Mouse (Mus musculus) kidney, postnatal 36 days (tissue): Measurements from ENCODE around the gene Stxbp1.
A peak's percentile ranks its signal among the peaks of the same experiment; 100 is the strongest.

Experiments
- DNase-seq, 2 experiments: peaks; one replicate each; pipeline ENCODE4 v3.0.0; 2021 to 2022; ENCODE audit warnings: mixed read lengths in 2 of 2

The Stxbp1 gene

GRCm38 (mm10) chr2:32750887-32751664, 96.0 kb downstream of the Stxbp1 start:
- DNase-seq = peak; percentile 88 to 90

GRCm38 (mm10) chr2:32750199-32750598, 96.8 kb downstream of the Stxbp1 start:
- DNase-seq = no peak

- DNase-seq = no peak
These were observed 98.0 kb downstream of the Stxbp1 start for GRCm38 (mm10) chr2:32749082-32749481.

- DNase-seq = peak in 1 of 2 experiments; percentile 54
These were observed 102.6 kb downstream of the Stxbp1 start for GRCm38 (mm10) chr2:32744272-32744982.

GRCm38 (mm10) chr2:32742173-32742531, 104.9 kb downstream of the Stxbp1 start:
- DNase-seq = no peak

- peak in 1 of 2 experiments; percentile 44 for DNase-seq
These were observed 105.5 kb downstream of the Stxbp1 start for GRCm38 (mm10) chr2:32741273-32742172.

- DNase-seq = no peak
These were observed 106.2 kb downstream of the Stxbp1 start, which contains the start of gene 6330409D20Rik for GRCm38 (mm10) chr2:32740916-32741272. Gene 6330409D20Rik, minus strand, starts transcription at chr2:32741016.

GRCm38 (mm10) chr2:32739311-32739710, 107.7 kb downstream of the Stxbp1 start:
- DNase-seq = no peak
